Mouse (Mus musculus) midbrain, embryonic 10.5 days (tissue): Measurements from ENCODE around the gene Gipr. TPM values are rescaled to one million over a fixed set of nuclear protein-coding genes. Genes with fewer than 3 reads are reported as not detected.
A peak's percentile ranks its signal among the peaks of the same experiment; 100 is the strongest.

ENCODE experiments used
- DNase-seq: peaks from one replicate; pipeline ENCODE4 v3.0.0-alpha.2; 2017; ENCODE audit warnings: low spot score
- H3K27ac ChIP-seq: fragments of 300-500 bp; sonication (generic); replicated peaks from 2 replicates; pipeline ENCODE4 v1.5.1; 2016; ENCODE audit warnings: mild to moderate bottlenecking
- H3K27me3 ChIP-seq: fragments of 300-500 bp; sonication (generic); 2 replicates; pipeline ENCODE4 v1.6.1; 2016; ENCODE audit warnings: low read depth, mild to moderate bottlenecking; ENCODE audit not compliant: poor library complexity, severe bottlenecking
- H3K36me3 ChIP-seq: fragments of 300-500 bp; sonication (generic); 2 replicates; pipeline ENCODE4 v1.6.1; 2016; ENCODE audit warnings: mild to moderate bottlenecking, moderate library complexity
- H3K4me1 ChIP-seq: fragments of 300-500 bp; sonication (generic); 2 replicates; pipeline ENCODE4 v1.6.1; 2016
- H3K4me3 ChIP-seq: fragments of 300-500 bp; sonication (generic); 2 replicates; pipeline ENCODE4 v1.5.1; 2016; ENCODE audit warnings: mild to moderate bottlenecking, moderate library complexity
- H3K9me3 ChIP-seq: fragments of 300-500 bp; sonication (generic); replicated peaks from 2 replicates; pipeline ENCODE4 v1.6.1; 2016; ENCODE audit warnings: mild to moderate bottlenecking
- WGBS: fragments of 180-500 bp; shearing (Covaris S2); methylation state at CpG from one replicate; pipeline ENCODE4 v1.1.7; 2016; 5-methylcytosine and 5-hydroxymethylcytosine counted together
- polyA plus RNA-seq: library from polyadenylated mRNA; unstranded; fragments of >200 nt; fragmentation: Nextera tagmentation; extraction: Ambion mirVana; gene quantifications from 2 replicates; pipeline ENCODE4 v1.2.1, GENCODE M21; 2016

Gipr gene
- polyA plus RNA-seq, 1 experiment from 2014 or later = 0.60 TPM

DNA sequence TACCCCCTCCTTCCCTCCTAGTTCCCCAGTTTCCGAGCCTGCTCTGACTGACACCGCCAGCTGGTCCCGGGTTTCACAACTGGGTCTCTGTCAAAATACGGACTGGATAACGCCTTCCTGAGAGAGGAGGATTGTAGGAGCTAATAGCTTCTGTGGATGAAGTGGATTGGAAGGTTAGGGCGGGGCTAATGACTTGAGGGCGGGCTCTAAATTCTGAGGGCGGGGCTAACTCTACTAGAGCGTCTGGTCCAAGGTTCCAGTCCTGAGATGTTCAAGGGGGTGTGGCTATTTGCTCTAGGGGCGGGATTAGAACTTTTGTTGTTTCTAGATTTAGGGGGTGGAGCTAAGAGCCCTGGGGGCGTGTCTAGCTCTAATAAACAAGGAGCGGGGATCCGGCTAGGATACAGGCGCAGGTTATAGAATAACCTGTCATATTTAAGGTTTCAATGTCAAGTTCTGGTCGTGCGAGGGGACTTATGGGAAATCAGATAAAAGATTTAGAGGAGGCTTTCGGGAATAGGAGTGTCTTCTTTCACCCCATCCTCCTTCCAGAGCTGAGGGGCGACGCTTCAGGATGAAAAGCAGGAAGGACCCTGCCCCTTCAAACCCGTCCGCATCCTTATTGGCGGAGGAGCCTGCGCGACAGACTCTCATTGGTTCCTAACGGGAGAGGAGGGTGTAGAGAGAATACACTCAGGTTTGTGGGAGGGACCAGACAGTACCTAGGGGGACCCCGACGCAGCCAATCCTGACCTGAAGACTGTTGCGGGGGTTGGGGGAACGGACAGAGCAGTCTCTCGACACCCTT is 10.0 kb upstream of the Gipr start, which contains the start of gene Eml2:
Eml2 (plus strand) TSS at position 714 of the 808 bp plus-strand sequence.
- peaks cover 63% of the 10 kb centered on the region for H3K27me3 ChIP-seq
- H3K4me1 ChIP-seq = peaks cover 63% of the 10 kb centered on the region
- no peaks in the 10 kb centered on the region for H3K36me3 ChIP-seq
- WGBS = under 1% methylated on average over 30 of the region's 30 CpGs
- H3K9me3 ChIP-seq = no peaks in the 10 kb centered on the region
- DNase-seq = peak; percentile 64
- H3K4me3 ChIP-seq = peak within 1 kb of the TSS; percentile 61
- peak within 1 kb of the TSS; percentile 81 for H3K27ac ChIP-seq

DNA sequence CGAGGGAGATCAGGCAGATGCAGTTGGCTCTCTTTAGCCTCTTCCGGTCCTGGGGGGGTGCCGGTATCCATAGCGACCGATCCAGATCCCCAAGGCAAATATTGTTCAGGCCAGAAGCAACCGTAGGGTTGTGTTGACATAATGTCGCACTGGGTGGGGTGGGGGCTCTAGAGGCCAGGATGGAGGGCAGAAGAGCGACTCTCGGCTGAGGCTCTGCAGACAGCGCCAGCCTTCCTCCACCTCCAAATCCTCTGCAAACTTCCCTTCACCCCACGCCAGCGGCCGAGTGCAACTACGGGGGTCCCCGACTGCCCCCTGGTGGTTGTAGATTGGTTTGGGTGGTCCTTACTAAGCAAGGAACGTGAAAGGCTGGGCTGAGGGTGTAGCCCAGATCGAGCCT is 6.9 kb upstream of the Gipr start:
- Histone ChIP-seq H3K9me3 (no peaks in the 10 kb centered on the region), H3K27ac (peak overlapping the region; percentile 74), H3K36me3 (no peaks in the 10 kb centered on the region), H3K4me1 (peaks cover 49% of the 10 kb centered on the region), H3K4me3 (peak overlapping the region; percentile 46), H3K27me3 (peaks cover 38% of the 10 kb centered on the region)
- WGBS = 4% methylated on average over 17 of the region's 17 CpGs
- peak; percentile 90 for DNase-seq

DNA sequence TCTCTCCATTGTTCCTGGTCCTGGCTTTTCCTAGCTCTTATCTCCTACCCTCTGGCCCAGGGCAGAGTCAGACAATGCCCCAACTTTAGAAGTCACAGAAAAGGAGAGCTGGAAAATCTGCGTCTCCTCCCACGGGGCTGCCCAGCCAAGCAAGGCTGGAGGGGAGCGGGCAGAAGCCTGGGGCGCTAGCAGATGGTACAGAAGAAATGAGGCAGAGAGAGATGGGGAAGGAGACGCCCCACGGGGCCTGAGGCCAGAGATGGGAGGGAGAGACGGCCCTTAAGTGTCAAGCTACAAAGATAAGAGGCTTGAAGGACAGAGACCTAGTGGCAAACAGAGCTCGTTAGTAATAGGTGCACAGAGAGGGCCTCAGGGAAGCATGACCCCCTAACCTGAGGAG is 5.9 kb upstream of the Gipr start:
- H3K27me3 ChIP-seq = peaks cover 35% of the 10 kb centered on the region
- H3K9me3 ChIP-seq = peaks cover 4% of the 10 kb centered on the region; the same call in 1 of the 2 replicates
- WGBS = 66% methylated on average over 8 of the region's 8 CpGs
- H3K4me1 ChIP-seq = peaks cover 44% of the 10 kb centered on the region
- H3K27ac ChIP-seq = peak overlapping the region; percentile 74
- no peak for DNase-seq
- H3K36me3 ChIP-seq = no peaks in the 10 kb centered on the region
- no peak overlapping the region for H3K4me3 ChIP-seq

DNA sequence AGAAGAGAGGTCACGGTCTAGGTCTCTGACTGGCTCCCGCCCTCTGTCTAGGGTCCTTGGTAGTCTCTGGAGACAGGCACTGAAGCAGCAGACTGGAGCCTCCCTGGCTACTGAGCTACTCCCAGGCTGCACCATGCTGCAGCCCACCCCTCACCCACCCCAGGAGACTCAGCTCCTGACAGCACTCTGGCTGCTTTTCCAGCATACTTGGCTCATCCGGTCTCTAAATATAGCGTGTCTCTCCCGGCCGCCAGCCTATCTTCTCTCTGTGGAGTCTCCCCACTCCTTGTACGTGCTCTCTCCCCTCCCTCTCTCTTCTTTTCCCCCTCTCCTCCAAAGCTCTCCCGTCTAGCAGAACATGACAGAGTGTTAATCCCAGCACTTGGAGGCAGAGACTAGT is 4.2 kb upstream of the Gipr start:
- WGBS = 77% methylated on average over 8 of the region's 8 CpGs
- Histone ChIP-seq H3K36me3 (no peaks in the 10 kb centered on the region), H3K27me3 (peaks cover 35% of the 10 kb centered on the region), H3K4me1 (peaks cover 39% of the 10 kb centered on the region), H3K4me3 (no peak overlapping the region), H3K27ac (no peak overlapping the region), H3K9me3 (peaks cover 4% of the 10 kb centered on the region; the same call in 1 of the 2 replicates)
- DNase-seq = no peak

DNA sequence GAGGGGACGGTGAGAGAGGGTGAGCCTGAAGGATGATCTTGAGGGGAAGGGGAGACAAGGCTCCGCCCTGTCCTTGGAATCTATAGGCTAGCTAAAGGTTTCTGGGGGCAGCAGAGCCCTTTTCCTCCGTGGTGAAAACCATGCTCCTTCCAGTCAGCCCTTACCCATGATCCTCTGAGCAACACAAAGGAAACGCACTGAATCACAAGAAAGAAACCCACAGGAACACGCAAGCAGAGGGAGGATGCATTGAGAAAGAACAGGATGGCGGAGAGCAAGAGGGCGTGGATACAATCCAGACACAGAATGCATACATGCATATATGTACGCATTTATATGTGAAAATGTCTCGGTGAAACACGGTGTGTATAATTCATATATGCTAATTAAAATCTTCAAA is 3.6 kb upstream of the Gipr start:
- H3K9me3 ChIP-seq = peaks cover 4% of the 10 kb centered on the region; the same call in 1 of the 2 replicates
- peaks cover 46% of the 10 kb centered on the region for H3K4me1 ChIP-seq
- no peaks in the 10 kb centered on the region for H3K36me3 ChIP-seq
- no peak overlapping the region for H3K4me3 ChIP-seq
- H3K27me3 ChIP-seq = peaks cover 41% of the 10 kb centered on the region
- no peak overlapping the region for H3K27ac ChIP-seq
- DNase-seq = no peak
- 65% methylated on average over 10 of the region's 10 CpGs for WGBS

DNA sequence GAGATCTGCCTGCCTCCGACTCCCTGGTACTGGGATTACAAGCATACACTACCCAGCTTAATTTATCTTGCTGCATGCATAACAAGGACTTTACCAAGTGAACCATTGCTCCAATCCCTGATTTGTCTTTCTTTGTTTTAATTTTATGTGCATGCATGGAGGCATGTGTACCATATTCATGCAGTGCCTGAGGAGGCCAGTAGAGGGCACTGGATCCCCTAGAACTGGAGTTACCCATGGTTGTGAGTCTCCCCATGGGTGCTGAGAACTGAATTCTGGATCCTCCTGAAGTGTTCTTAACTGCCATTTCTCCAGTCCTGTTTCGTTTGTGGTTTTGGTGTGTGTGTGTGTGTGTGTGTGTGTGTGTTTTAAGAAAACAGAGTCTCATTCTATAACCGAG is 1.1 kb upstream of the Gipr start:
- no peak for DNase-seq
- no peaks in the 10 kb centered on the region for H3K36me3 ChIP-seq
- H3K27me3 ChIP-seq = peaks cover 64% of the 10 kb centered on the region
- peaks cover 40% of the 10 kb centered on the region for H3K4me1 ChIP-seq
- H3K9me3 ChIP-seq = peaks cover 4% of the 10 kb centered on the region; the same call in 1 of the 2 replicates
- no peak overlapping the region for H3K4me3 ChIP-seq
- no peak overlapping the region for H3K27ac ChIP-seq
- 88% methylated on average over 3 of the region's 3 CpGs for WGBS

DNA sequence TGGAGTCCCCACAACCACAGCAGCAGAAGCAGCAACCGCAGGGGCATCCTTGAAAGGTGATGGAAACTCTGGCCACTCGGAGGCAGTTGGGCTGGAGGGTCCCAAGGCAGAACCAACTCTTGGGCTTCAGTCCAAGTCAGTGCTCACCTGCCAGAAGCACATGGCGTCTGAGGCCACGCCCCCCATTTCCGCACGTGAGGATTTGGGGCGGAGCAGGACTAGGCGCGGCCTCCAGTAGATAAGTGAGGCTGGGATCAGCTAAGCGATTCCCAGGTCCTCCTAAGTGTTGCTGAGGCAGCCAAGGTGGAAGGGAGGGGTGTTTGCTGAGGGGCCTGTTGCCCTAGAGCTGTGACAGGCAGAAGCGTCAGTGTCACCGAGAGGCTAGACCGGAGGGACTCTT is 949 bp downstream of the Gipr start:
- Histone ChIP-seq H3K27ac (no peak overlapping the region), H3K36me3 (no peaks in the 10 kb centered on the region), H3K9me3 (peaks cover 4% of the 10 kb centered on the region; the same call in 1 of the 2 replicates), H3K4me3 (peak overlapping the region; percentile 31), H3K4me1 (peaks cover 40% of the 10 kb centered on the region), H3K27me3 (peaks cover 76% of the 10 kb centered on the region)
- DNase-seq = no peak
- WGBS = 5% methylated on average over 13 of the region's 13 CpGs

DNA sequence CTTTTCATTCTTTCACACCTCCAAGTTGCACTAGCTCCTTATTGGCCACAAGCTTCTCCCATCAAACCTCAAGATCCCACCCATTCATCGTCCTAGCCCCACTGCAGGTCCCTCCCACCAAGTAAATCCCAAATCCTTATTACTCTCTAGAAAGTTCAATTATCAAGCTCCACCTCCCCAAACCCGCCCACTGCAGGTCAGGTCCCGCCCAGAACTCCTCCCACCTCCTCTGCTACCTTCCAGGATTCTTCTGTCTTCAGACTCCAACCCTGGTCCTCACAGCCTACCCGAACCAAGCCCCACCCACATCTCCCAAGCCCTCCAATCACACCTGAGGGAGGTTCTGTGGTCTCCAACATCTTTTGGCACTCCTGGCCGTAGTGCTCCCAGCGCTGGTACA is 1.7 kb downstream of the Gipr start:
- WGBS = under 1% methylated on average over 6 of the region's 6 CpGs
- H3K36me3 ChIP-seq = no peaks in the 10 kb centered on the region
- peak overlapping the region; percentile 31 for H3K4me3 ChIP-seq

DNA sequence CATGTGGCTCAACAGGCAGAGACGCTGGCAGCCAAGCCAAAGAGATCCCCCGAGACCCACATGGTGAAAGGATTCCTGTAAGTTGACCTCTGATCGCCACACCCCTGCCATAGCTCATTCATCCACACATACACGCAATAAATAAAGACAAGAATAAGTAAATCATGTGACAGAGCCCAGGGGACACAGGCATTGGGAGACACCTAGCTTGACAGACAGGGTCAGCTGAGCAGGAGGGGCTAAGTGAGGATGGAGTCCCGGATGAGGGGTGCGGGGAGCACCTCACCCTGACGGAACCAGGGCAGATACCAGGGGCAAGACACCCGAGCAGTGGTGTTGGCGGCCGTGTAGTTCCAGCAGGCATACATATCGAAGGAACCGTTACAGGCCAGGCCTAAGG is 2.2 kb downstream of the Gipr start:
- 30% methylated on average over 12 of the region's 12 CpGs for WGBS
- Histone ChIP-seq H3K4me1 (peaks cover 45% of the 10 kb centered on the region), H3K9me3 (peaks cover 4% of the 10 kb centered on the region; the same call in 1 of the 2 replicates), H3K36me3 (no peaks in the 10 kb centered on the region), H3K4me3 (no peak overlapping the region), H3K27me3 (peaks cover 89% of the 10 kb centered on the region), H3K27ac (no peak overlapping the region)
- DNase-seq = no peak

More for the DNA sequence above, 1.7 kb downstream of the Gipr start:
- H3K4me1 ChIP-seq = peaks cover 43% of the 10 kb centered on the region
- H3K9me3 ChIP-seq = peaks cover 4% of the 10 kb centered on the region; the same call in 1 of the 2 replicates
- no peak overlapping the region for H3K27ac ChIP-seq
- H3K27me3 ChIP-seq = peaks cover 84% of the 10 kb centered on the region
- peak; percentile 29 for DNase-seq

DNA sequence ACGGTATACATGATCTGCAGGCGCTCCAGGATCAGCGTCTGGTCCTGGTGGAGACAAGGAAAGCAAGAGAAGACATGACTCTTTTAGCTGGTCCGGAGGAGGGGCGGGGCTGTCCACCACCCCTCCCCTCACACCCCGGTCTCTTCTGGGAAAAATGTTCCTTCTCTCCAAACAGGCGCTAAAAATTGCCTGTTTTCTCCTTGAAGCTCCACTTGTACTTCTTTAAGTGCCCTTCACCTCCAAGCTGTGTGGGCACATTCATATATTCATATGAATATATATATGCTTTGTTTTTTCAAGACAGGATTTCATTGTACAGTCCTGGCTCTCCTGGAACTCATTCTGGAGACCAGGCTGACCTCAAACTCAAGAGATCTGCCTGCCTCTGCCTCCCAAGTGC is 3.0 kb downstream of the Gipr start:
- 89% methylated on average over 7 of the region's 7 CpGs for WGBS
- peaks cover 48% of the 10 kb centered on the region for H3K4me1 ChIP-seq
- H3K4me3 ChIP-seq = no peak overlapping the region
- no peak for DNase-seq
- no peaks in the 10 kb centered on the region for H3K36me3 ChIP-seq
- peaks cover 89% of the 10 kb centered on the region for H3K27me3 ChIP-seq
- H3K27ac ChIP-seq = no peak overlapping the region
- H3K9me3 ChIP-seq = peaks cover 4% of the 10 kb centered on the region; the same call in 1 of the 2 replicates

DNA sequence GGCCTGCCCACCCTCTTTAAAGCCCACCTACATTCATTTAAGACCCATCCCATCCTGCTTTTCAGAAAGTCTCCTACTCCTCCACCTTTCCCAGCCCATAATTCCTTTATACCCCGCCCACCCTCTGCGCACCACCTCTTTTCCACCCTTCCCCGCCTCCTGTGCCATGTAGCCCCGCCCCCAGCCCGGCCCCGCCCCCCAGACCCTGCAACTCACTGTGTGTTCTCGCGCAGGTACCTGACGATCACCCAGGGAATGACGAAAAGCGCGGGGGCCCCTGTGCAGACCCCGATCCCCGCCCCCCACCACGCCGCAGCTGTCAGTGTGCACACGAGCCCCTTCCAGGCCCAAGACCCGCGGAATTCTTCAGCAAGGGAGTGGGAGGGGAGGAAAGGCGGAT is 5.8 kb downstream of the Gipr start:
- Histone ChIP-seq H3K4me3 (peak overlapping the region; percentile 54), H3K36me3 (peaks cover 5% of the 10 kb centered on the region; the same call in 1 of the 2 replicates), H3K9me3 (no peaks in the 10 kb centered on the region), H3K27ac (no peak overlapping the region), H3K27me3 (peaks cover 76% of the 10 kb centered on the region), H3K4me1 (peaks cover 54% of the 10 kb centered on the region)
- 2% methylated on average over 20 of the region's 20 CpGs for WGBS
- DNase-seq = peak; percentile 61

DNA sequence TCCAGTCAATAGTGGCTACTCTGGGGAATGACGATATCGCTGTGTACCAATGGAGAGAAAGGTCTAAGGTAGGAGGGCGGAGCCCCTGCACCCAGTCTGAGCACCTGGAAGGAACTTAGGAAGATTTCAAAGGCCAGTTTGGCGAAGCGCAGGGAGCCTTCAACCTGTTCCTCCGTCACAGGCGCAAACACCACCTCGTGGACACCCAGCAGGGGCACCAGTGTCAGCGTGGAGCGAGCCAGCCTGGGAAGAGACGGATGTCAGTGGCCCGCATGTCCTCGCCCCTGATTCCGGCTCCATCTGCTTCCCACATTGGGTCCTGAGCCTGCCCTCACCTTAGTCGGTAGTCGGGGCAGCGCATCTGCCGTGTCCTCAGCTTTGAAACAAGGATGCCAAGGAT is 6.5 kb downstream of the Gipr start:
- no peak overlapping the region for H3K27ac ChIP-seq
- H3K36me3 ChIP-seq = peaks cover 12% of the 10 kb centered on the region
- peaks cover 73% of the 10 kb centered on the region for H3K27me3 ChIP-seq
- peaks cover 47% of the 10 kb centered on the region for H3K4me1 ChIP-seq
- H3K4me3 ChIP-seq = peak overlapping the region; percentile 54
- WGBS = 16% methylated on average over 18 of the region's 18 CpGs
- DNase-seq = no peak
- no peaks in the 10 kb centered on the region for H3K9me3 ChIP-seq

DNA sequence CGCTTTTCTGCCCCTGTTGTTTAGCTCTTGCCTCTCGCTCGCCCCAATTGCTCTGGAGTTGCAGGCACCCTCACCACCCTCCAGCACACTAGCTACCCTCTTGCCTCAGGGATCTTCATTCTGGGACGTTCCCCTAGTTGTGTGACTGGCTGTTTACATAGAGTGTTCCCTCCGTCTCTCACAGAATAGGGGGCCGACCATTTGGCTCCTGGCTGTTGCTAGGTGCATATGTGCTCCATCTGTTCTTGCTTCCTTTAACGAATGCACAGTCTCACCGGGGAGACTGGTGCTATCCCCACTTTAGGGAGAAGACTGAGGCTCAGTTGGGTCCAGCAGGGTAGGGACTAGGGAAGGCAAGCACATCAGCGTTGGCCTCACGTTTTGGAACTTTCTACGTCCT is 7.3 kb downstream of the Gipr start:
- Histone ChIP-seq H3K9me3 (no peaks in the 10 kb centered on the region), H3K36me3 (peaks cover 21% of the 10 kb centered on the region), H3K27ac (no peak overlapping the region; the same call in 1 of the 2 replicates), H3K4me1 (peaks cover 39% of the 10 kb centered on the region), H3K4me3 (no peak overlapping the region), H3K27me3 (peaks cover 65% of the 10 kb centered on the region)
- WGBS = 73% methylated on average over 11 of the region's 11 CpGs
- DNase-seq = no peak
